16 mouse cellular contexts compared by ENCODE assay signal in genomic region chr2:14065704-14066650, GRCm38 (mm10). TPM values are rescaled to one million over a fixed set of nuclear protein-coding genes. Genes with fewer than 3 reads are reported as not detected.
DNase-seq lines count a peak whose midpoint lies in the region; ATAC-seq and TF ChIP-seq lines count a peak whose summit lies in the region.
"Had no signal": no experiment of that assay in that cellular context is flagged by ENCODE, and none has a peak within 500 bp of the region (broad histone marks: within the 10 kb centered on the region; RNA-seq: fewer than 3 reads in every experiment).

No protein-coding gene starts in this region.

- no peak overlapping the region for H3ac ChIP-seq in myocyte (ENCODE audit: control insufficient read depth, insufficient read length)

- no peak for TF ChIP-seq POLR2A in myocyte (IDR thresholded peaks at IDR 0.05; ENCODE audit: insufficient read length, low read depth)

- no peaks in the 10 kb centered on the region for H3K9me3 ChIP-seq in lung, embryonic 15.5 days
- H3K9me3 ChIP-seq in intestine, embryonic 14.5 days (ENCODE audit: control insufficient read depth, low read length) = no peaks in the 10 kb centered on the region
- H3K9me3 ChIP-seq in stomach, postnatal 0 days (ENCODE audit: control insufficient read depth, low read length) = no peaks in the 10 kb centered on the region
- H3K9me3 ChIP-seq in hindbrain, embryonic 10.5 days = no peaks in the 10 kb centered on the region
- H3K9me3 ChIP-seq: embryonic facial prominence, embryonic 13.5 days; forebrain, embryonic 12.5 days; heart, embryonic 12.5 days; hindbrain, embryonic 15.5 days had no signal

- ATAC-seq in lung, embryonic 15.5 days (ENCODE audit: borderline replicate concordance, extremely low read depth, low FRiP score, low TSS enrichment) = no peak
- ATAC-seq in intestine, embryonic 14.5 days (replicated peaks; ENCODE audit: low FRiP score, low TSS enrichment, low read depth) = peak; percentile 82
- peak; percentile 85 for ATAC-seq in stomach, postnatal 0 days (ENCODE audit: low FRiP score, low TSS enrichment)
- ATAC-seq: forebrain, embryonic 16.5 days had no signal

- no peak for DNase-seq in lung, adult 18-20 months
- no peak for DNase-seq in intestine, embryonic 14.5 days (ENCODE audit: low spot score)
- no peak for DNase-seq in stomach, postnatal 0 days (ENCODE audit: low spot score)
- DNase-seq in hindbrain, embryonic 10.5 days (ENCODE audit: low spot score) = no peak
- DNase-seq in layer of hippocampus, adult 9-11 months = no peak
- DNase-seq: adrenal gland, postnatal 14 days; cerebellum, adult 2 months; cerebellum, postnatal 14 days; gastrocnemius, postnatal 14 days had no signal

- 37% methylated on average over 2 of the region's 2 CpGs for WGBS in lung, embryonic 15.5 days
- WGBS in intestine, embryonic 14.5 days = 38% methylated on average over 2 of the region's 2 CpGs
- WGBS in stomach, postnatal 0 days = 50% methylated on average over 2 of the region's 2 CpGs
- WGBS in hindbrain, embryonic 10.5 days = 83% methylated on average over 2 of the region's 2 CpGs

- TF ChIP-seq CTCF in stomach, postnatal 0 days (IDR thresholded peaks at IDR 0.05; ENCODE audit: low read depth) = no peak

- peaks cover 4% of the 10 kb centered on the region; the same call in 1 of the 2 replicates for H3K4me1 ChIP-seq in lung, embryonic 15.5 days
- no peaks in the 10 kb centered on the region for H3K4me1 ChIP-seq in intestine, embryonic 14.5 days (replicated peaks; ENCODE audit: control insufficient read depth, insufficient read depth, low read length)
- H3K4me1 ChIP-seq in stomach, postnatal 0 days (replicated peaks; ENCODE audit: control insufficient read depth, insufficient read depth) = no peaks in the 10 kb centered on the region
- H3K4me1 ChIP-seq in hindbrain, embryonic 10.5 days (replicated peaks) = no peaks in the 10 kb centered on the region
- H3K4me1 ChIP-seq: embryonic facial prominence, embryonic 13.5 days; forebrain, embryonic 12.5 days; heart, embryonic 12.5 days; hindbrain, embryonic 15.5 days had no signal

- no peaks in the 10 kb centered on the region for H3K27me3 ChIP-seq in lung, embryonic 15.5 days
- H3K27me3 ChIP-seq in intestine, embryonic 14.5 days (replicated peaks; ENCODE audit: control insufficient read depth, insufficient read depth, low read length) = no peaks in the 10 kb centered on the region
- H3K27me3 ChIP-seq in myocyte (ENCODE audit: control insufficient read depth, insufficient read depth, insufficient read length) = no peaks in the 10 kb centered on the region
- H3K27me3 ChIP-seq in stomach, postnatal 0 days (ENCODE audit: control insufficient read depth, insufficient read depth, low read length) = no peaks in the 10 kb centered on the region
- no peaks in the 10 kb centered on the region for H3K27me3 ChIP-seq in hindbrain, embryonic 10.5 days (ENCODE audit: insufficient read depth, poor library complexity, severe bottlenecking)
- H3K27me3 ChIP-seq: embryonic facial prominence, embryonic 13.5 days; forebrain, embryonic 12.5 days; heart, embryonic 12.5 days; hindbrain, embryonic 15.5 days had no signal

- no peaks in the 10 kb centered on the region for H3K36me3 ChIP-seq in lung, embryonic 15.5 days
- no peaks in the 10 kb centered on the region for H3K36me3 ChIP-seq in intestine, embryonic 14.5 days (ENCODE audit: control insufficient read depth, insufficient read depth, low read length)
- no peaks in the 10 kb centered on the region for H3K36me3 ChIP-seq in myocyte (ENCODE audit: control insufficient read depth, insufficient read depth)
- H3K36me3 ChIP-seq in stomach, postnatal 0 days (ENCODE audit: control insufficient read depth, insufficient read depth, low read length) = no peaks in the 10 kb centered on the region
- no peaks in the 10 kb centered on the region for H3K36me3 ChIP-seq in hindbrain, embryonic 10.5 days
- H3K36me3 ChIP-seq: embryonic facial prominence, embryonic 13.5 days; forebrain, embryonic 12.5 days; heart, embryonic 12.5 days; hindbrain, embryonic 15.5 days had no signal

- no peak for TF ChIP-seq EP300 in stomach, postnatal 0 days (optimal IDR thresholded peaks at IDR 0.05)

- no peak overlapping the region for H3K4me3 ChIP-seq in lung, embryonic 15.5 days
- no peak overlapping the region for H3K4me3 ChIP-seq in intestine, embryonic 14.5 days (ENCODE audit: low read depth, low read length)
- no peak overlapping the region for H3K4me3 ChIP-seq in myocyte
- H3K4me3 ChIP-seq in stomach, postnatal 0 days (ENCODE audit: low read depth, low read length) = no peak overlapping the region
- H3K4me3 ChIP-seq in hindbrain, embryonic 10.5 days = no peak overlapping the region
- H3K4me3 ChIP-seq: embryonic facial prominence, embryonic 13.5 days; forebrain, embryonic 12.5 days; heart, embryonic 12.5 days; hindbrain, embryonic 15.5 days had no signal

- no peak overlapping the region for H3K9ac ChIP-seq in lung, embryonic 15.5 days
- no peak overlapping the region for H3K9ac ChIP-seq in intestine, embryonic 14.5 days (ENCODE audit: low read length)
- no peak overlapping the region for H3K9ac ChIP-seq in stomach, postnatal 0 days (ENCODE audit: low read length)
- H3K9ac ChIP-seq: embryonic facial prominence, embryonic 13.5 days; forebrain, embryonic 12.5 days; heart, embryonic 12.5 days; hindbrain, embryonic 15.5 days had no signal

- H3K79me2 ChIP-seq in myocyte (ENCODE audit: control insufficient read depth, insufficient read depth) = no peaks in the 10 kb centered on the region

- H3K4me2 ChIP-seq in lung, embryonic 15.5 days = no peak overlapping the region
- H3K4me2 ChIP-seq in intestine, embryonic 14.5 days (ENCODE audit: low read length) = 0 out of 2 replicates have a peak overlapping the region, but pooled peaks have one; percentile 5
- peak overlapping the region; percentile 4 for H3K4me2 ChIP-seq in myocyte (ENCODE audit: low read depth)
- H3K4me2 ChIP-seq in stomach, postnatal 0 days (replicated peaks; ENCODE audit: low read depth) = no peak overlapping the region
- H3K4me2 ChIP-seq: embryonic facial prominence, embryonic 13.5 days; forebrain, embryonic 12.5 days; heart, embryonic 12.5 days; hindbrain, embryonic 15.5 days had no signal

- peak overlapping the region; percentile 44; the same call in 1 of the 2 replicates for H3K27ac ChIP-seq in lung, embryonic 15.5 days
- no peak overlapping the region for H3K27ac ChIP-seq in intestine, embryonic 14.5 days (ENCODE audit: low read depth)
- peak overlapping the region; percentile 36 for H3K27ac ChIP-seq in stomach, postnatal 0 days (replicated peaks)
- no peak overlapping the region for H3K27ac ChIP-seq in hindbrain, embryonic 10.5 days
- H3K27ac ChIP-seq: embryonic facial prominence, embryonic 13.5 days; forebrain, embryonic 12.5 days; hindbrain, embryonic 15.5 days had no signal

TF ChIP-seq in myocyte, 11 proteins besides CTCF, POLR2A, EP300 and RAD21:
- TF ChIP-seq MYOD1 (IDR thresholded peaks at IDR 0.05; ENCODE audit: control insufficient read depth in 1 of 3, insufficient read length in 2 of 3, low read depth in 2 of 3) (no peak), MYOG (IDR thresholded peaks at IDR 0.05; ENCODE audit: control insufficient read depth in 1 of 3, insufficient read depth in 1 of 3, insufficient read length in 2 of 3, low read depth in 2 of 3) (no peak), REST (IDR thresholded peaks at IDR 0.05; ENCODE audit: insufficient read depth, insufficient read length) (no peak), TCF3 (IDR thresholded peaks at IDR 0.05; ENCODE audit: insufficient read length, low read depth) (no peak), POLR2AphosphoS2 (IDR thresholded peaks at IDR 0.05; ENCODE audit: insufficient read length, low read depth) (no peak), E2F4 (IDR thresholded peaks at IDR 0.05; ENCODE audit: insufficient read depth) (no peak), USF1 (IDR thresholded peaks at IDR 0.05; ENCODE audit: low read depth) (no peak), SRF (IDR thresholded peaks at IDR 0.05; ENCODE audit: control insufficient read depth, insufficient read length, low read depth) (no peak), MAX (IDR thresholded peaks at IDR 0.05; ENCODE audit: low read depth) (no peak), TCF12 (IDR thresholded peaks at IDR 0.05; ENCODE audit: insufficient read depth, poor library complexity, severe bottlenecking) (no peak), CEBPB (IDR thresholded peaks at IDR 0.05; ENCODE audit: insufficient read depth, poor library complexity, severe bottlenecking) (no peak)

RNA-seq across cellular contexts. Expression of gene Stam, which starts 7.9 kb away (rescaled TPM):
- 73.1 and 75.5 TPM in 2 replicates for polyA plus RNA-seq in lung, embryonic 15.5 days (2015; fragmentation: Nextera tagmentation; extraction: Ambion mirVana)
- polyA plus RNA-seq in intestine, embryonic 14.5 days (2014; fragmentation: Nextera tagmentation; extraction: Ambion mirVana) = 68.4 and 71.8 TPM in 2 replicates
- polyA plus RNA-seq in myocyte (2012; fragmentation: generic; extraction: Trizol) = 31.9 TPM
- 34.3 and 35.6 TPM in 2 replicates for polyA plus RNA-seq in stomach, postnatal 0 days (2015; fragmentation: Nextera tagmentation; extraction: Ambion mirVana)
- 81.1 and 86.6 TPM in 2 replicates for polyA plus RNA-seq in hindbrain, embryonic 10.5 days (2016; fragmentation: Nextera tagmentation; extraction: Ambion mirVana)

RNA-seq across cellular contexts. Expression of gene Hacd1, which starts 10.0 kb away (rescaled TPM):
- polyA plus RNA-seq in lung, embryonic 15.5 days (2015; fragmentation: Nextera tagmentation; extraction: Ambion mirVana) = 87.7 and 94.3 TPM in 2 replicates
- 125 and 135 TPM in 2 replicates for polyA plus RNA-seq in intestine, embryonic 14.5 days (2014; fragmentation: Nextera tagmentation; extraction: Ambion mirVana)
- 254 TPM for polyA plus RNA-seq in myocyte (2012; fragmentation: generic; extraction: Trizol)
- 200 and 217 TPM in 2 replicates for polyA plus RNA-seq in stomach, postnatal 0 days (2015; fragmentation: Nextera tagmentation; extraction: Ambion mirVana)
- 52.5 and 53.9 TPM in 2 replicates for polyA plus RNA-seq in hindbrain, embryonic 10.5 days (2016; fragmentation: Nextera tagmentation; extraction: Ambion mirVana)

Comparison
In these comparisons a context has a peak if more than half of its experiments do, and no peak if none do; other contexts are left out.
1. H3K27ac ChIP-seq: peak in lung, embryonic 15.5 days (single experiment) and stomach, postnatal 0 days (single experiment); none in intestine, embryonic 14.5 days (single experiment) and hindbrain, embryonic 10.5 days (single experiment).
2. H3K4me2 ChIP-seq: peak in intestine, embryonic 14.5 days (single experiment) and myocyte (single experiment); none in lung, embryonic 15.5 days (single experiment) and stomach, postnatal 0 days (single experiment).